Mouse (Mus musculus) c-Kit-negative CD71-positive TER-119-positive erythroid progenitor cells, embryonic 14.5 days (primary cell): ENCODE data around the gene Trir.

Experiments used
- DNase-seq: peaks from one replicate; pipeline ENCODE4 v3.0.0-alpha.2; 2013; ENCODE audit warnings: low read depth, low spot score

Trir gene

DNA sequence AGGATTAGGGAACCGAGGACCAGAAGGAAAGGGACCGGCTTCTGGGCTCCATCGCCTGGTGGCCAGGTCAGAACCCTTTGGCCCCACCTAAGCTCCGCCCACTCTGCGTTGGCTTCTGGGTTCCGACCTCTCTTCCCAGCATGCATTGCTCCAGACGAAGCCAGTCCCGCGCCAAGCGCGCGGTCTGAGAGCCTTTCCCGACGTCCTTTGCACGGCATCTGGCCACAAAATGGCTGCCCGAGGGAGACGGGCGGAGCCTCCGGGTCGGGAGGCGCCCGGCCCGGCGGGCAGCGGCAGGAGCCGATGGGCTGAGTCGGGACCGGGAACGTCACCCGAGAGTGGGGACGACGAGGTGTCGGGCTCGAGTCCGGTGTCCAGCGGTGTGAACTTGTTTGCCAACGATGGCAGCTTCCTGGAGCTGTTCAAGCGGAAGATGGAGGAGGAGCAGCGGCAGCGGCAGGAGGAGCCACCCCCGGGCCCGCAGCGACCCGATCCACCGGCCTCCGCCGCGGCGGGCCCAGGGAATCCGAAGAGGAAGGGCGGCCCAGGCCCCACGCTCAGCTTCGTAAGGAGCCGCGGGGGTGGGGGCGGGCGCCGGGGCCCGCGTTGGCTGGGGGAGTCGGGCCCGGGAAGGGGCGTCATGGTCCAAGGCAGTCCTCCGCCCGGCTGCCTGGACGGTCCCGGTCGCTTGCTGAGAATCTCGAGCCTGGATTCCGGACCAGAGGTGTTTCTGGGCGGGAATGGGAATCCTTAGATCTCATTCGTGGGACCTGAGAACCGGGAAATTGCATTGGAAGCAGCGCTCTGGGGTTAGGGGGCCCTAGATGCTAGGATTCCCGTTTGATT is at the start of gene Trir:
Gene Trir (plus strand): TSS at position 154 of the 846 bp plus-strand sequence.
- DNase-seq: peak; percentile 99

DNA sequence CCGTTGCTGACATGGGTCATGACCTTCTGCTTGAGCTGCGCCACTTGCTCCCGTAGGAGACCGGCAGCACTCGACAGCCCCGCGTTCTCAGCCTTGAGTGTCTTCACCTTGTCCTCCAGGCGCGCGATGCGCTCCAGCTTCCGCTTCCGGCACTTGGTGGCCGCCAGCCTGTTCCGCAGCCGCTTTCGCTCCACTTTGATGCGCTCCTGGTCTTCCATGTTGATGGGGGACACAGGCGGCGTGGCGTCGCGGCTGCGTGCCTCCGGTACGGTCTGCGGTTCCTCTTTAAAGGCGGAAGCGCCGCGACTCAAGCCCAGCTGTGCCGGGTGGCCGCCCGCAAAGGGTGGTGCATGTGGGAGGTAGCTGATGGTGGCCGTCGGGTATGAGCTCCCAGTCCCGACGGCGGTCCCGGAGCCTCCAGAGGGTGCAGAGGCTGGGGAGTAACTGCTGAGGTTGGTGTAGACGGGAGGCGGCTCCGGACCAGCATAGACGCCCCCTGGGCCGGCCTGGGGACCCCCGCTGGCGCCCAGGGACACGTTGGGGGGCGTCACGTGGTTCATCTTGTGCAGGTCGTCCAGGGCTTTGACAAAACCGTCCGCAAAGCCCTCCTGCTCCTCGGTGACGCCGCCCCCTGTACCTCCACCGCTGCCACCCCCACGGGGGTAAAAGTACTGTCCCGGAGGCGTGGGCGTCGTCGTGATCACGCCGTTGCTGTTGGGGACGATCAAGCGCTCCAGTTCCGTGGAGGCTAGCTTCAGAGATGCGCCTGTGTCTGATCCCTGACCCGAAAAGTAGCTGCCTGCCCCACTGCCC is 49.0 kb upstream of the Trir start:
- no peak for DNase-seq

DNA sequence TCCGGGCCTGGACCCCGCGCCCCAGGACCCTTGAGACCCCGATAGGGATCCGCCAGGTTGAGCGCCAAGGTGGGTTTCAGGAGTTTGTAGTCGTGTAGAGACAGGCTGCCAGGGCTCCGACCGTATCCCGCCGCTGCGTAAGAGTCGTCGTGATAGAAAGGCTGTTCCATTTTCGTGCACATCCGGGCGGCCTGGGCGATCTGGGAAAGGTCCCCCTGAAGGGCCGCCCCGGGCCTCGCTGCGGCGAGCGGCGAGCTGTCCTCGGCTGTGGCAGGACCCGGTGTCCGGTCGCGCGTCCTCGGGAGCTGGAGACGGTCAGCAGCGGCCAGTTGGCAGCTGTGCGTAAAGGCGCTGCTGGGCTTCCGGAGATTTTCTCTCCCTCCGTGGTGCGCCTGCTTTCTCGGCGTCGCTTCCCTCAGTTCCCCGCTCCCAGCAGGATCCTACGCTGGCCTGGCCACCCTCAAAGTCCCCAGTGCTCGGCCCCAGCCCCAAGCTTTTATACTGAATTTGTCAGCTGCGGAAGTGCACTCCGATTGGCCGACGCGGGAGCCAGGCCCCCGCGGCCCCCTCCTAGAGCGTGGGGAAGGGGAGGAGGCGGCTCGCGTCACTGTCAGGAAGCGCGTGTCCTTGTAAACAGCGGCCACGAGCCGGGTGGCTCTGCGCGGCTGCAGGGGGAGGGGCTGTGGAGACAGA is 48.2 kb upstream of the Trir start, which contains the start of gene Junb:
Gene Junb (minus strand): TSS at position 471 of the 693 bp plus-strand sequence.
- no peak for DNase-seq

GRCm38 (mm10) chr8:84979599-84980421 is 46.8 kb upstream of the Trir start:
- peak; percentile 85 for DNase-seq

- DNase-seq: no peak
Observed at GRCm38 (mm10) chr8:84980622-84981358, 45.8 kb upstream of the Trir start.

DNA sequence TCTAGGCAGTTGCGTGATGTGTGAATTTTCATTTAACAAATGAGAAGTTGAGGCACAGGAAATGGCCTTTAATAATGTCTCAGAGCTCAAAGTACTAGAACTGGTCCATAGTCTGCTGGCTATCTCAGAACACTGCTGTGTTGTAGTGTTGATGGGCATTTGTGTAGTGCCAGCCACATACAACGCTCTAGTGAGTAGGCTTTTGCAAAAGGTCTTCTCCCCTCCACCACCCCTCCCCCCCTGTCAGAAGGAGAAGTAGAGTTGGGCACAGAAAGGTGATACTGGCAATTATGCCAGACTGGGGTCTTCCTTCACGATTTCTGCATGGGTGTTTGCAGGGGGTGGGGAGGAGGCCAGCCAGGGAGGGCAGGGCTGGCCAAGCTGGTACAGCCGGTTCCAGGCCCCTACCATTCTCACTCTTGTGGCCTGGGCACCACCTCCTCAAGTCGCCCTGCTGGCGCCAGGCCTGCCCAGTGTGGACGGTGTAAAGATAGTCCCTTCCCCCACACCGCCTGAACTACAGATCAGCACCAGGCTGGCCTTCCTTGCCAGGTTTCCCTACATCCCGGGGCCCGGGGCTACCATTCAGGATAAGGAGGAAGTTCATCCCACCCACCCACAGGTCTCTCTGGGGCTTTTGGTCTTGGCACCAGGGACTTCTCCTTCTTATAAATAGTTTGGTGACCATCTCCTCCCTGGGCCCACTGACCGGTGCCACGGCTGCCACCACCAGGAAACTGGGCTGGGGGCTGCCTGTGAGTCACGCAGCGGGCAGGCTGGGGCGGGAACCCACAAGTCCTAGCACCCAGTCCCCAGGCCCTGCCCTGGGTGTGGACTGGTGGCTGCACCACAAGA is 44.8 kb upstream of the Trir start:
- DNase-seq: no peak

DNA sequence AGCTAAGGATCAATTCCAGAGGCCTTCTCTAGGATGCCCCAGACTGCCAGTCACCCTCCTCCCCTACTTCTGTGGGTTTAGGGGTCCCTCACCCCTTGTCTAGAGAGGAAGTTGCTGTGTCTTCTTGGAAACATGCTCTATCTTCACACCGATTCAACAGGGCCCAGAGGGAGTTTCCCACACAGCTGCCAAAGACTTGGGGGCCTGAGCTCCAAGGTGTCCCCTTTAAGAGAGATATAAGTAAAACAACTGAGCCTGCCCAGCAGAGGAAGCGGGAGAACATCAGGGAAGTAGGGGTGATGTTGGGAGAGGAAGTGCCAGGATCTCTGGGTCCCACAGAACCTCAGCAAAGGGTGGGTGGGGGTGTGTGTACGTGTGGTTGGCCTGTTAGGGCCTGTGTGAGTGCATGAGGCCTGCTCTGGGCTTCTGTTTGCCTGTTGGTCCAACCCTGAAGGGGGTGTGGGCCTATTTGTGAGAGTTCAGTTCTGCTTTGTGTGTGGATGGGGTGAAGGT is 44.1 kb upstream of the Trir start:
- no peak for DNase-seq

DNA sequence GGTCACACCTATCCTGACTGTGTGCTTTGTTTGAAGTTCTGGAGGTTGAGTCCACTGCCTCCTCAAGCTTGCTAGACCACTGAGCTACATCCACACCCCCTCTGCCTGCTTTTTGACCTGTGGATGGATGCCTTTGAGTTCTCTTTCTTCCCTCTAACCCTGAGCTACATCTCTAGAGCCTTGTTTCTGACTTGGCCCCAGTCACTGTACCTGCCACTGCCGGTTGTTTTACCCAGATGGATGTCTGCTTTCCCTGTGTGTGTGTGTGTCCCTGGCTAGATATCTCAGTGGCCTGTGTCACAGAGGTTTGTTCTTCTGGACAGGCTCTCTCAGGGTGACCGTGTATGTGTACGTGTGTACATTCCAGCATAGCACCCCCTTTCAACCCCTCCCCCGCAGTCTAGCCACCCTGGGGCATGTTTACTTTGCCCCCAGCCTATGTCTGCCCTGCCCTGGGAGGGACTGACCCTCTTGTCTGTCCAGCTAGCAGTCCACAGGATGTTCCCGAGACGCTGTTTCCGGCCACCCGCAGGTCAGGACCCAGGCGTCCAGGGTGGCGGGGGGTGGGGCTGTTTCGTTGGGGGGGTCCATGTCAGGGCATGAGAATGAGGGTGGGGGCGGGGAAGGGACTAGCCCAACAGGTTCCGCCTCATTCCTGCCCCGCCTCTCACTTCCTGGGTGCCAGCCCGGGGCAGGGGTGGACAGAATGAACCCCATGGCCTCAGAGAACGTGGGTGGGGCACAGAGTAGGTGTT is 42.2 kb upstream of the Trir start:
- DNase-seq: no peak

DNA sequence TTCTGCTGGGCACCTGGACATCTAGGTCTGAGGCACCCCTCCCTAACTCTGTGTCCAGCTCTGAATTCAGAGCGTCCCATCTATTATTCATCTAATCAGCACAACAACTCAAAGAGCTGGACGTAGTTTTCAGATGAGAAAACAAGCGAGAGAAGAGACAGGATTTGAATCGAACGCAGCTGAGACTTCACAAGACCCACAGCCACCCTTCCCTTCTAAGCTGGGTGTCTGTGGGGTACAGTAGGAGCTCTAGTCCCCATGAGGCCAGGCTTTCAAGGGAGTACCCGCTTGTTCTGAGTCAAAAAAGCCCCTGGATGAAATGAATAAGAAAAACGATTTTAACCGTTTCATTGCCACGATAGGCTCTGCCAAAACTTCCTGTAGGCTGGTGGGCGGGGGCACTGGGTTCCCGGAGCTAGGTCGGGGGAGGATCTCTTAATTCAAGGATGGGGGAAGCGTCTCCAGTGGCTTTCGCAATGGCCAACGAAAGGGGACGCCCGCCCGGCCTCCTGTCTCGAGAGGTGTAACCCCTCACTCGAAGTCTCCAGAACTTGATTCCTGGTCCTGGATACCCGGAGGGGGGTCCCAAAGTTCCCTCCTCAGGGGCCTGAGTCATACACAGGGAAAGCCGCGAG is 41.5 kb upstream of the Trir start:
- DNase-seq: no peak

- DNase-seq: no peak
Observed at GRCm38 (mm10) chr8:84985684-84986378, 40.8 kb upstream of the Trir start.

DNA sequence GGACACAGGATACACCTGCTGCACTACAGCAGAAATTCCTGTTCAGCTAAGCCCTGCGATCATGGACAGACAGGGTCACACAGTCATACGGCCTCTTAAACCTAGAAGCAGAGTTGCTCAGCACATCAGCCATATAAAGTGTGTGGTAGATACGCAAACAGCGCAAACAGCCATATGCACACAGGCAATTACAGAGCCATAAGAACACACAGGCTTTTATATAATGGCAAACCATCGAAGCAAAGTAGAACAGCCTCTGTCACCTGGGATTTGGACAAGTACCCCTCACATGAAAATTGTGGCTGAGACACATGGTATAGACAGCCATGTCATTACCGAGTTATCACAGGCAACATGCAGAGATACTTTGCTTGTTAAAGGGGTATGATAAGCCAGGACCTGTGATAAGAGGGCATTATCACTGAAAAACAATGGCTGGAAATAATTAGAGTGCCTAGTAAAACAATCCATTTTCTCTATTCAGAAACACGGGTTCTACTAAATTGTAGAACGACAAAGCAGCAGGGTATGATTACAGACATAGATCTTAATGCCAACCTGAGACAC is 40.2 kb upstream of the Trir start:
- no peak for DNase-seq

- no peak for DNase-seq
Observed at GRCm38 (mm10) chr8:84987388-84987787, 39.2 kb upstream of the Trir start.

DNA sequence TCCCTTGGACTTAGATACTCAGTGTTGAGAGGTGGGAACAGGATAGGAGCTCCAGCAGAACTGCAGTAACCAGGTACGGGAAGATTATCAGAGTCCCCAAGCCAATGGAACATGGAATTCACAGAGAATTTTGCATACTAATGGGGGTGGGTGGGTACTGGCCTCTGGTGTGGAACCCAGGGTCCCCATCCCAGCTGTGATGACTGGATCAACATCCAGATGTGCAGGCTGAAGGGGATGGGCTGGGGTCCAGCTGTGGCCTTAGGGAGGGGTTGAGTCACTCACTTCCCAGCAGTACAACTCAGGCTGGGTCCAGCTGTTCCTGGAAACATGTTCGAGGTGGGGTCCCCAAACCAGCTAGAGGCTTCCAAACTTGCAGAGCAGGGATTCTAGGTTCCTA is 38.7 kb upstream of the Trir start:
- no peak for DNase-seq

DNA sequence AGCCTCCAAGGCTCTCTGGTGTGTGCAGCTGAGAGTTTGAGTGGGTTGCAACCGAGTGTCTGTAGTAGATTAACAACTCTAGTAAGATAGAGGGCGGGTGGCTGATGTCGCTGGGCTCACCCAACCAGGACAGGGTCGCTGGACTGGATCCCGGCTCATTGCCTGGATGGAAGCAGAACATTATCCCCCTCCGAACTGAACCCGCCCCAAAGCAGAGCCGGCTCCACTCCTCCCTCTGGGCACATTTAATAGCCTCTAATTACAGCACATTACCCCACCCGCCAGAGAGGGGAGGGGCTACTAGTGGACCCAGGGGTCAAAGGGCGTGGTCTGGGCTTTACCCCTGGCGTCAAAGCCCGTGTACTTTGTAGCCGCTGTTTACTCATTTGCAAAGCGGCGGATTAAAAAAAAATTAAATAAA is 37.3 kb upstream of the Trir start:
- no peak for DNase-seq

DNA sequence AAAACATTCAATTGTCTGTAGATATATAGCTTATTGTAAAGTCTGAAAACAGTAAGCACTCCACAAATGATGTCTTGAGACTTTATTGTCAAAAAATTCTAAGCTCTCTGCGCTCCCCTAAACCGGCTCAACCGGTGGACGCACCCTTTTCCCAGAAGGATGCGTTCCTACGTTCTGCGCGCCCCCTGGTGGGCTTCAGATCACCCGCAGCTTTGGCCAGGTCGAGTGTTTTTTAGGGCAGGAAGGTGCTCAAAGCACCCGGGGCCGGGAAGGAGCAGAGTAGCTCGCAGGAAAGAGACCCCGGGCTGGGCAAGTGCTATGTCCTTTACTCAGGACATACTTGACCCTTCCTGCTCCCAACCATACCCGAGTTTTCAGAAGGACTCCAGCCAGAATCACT is 36.8 kb upstream of the Trir start:
- DNase-seq: peak; percentile 94

GRCm38 (mm10) chr8:84990349-84990748 is 36.3 kb upstream of the Trir start, which contains the start of gene Hook2:
TSS of gene Hook2 (plus strand) at chr8:84990603.
- DNase-seq: peak; percentile 99

- DNase-seq: no peak
Observed at GRCm38 (mm10) chr8:84990836-84991235, 35.8 kb upstream of the Trir start.
